Mouse (Mus musculus): ENCODE data around the gene Arhgap24.
"Not testable (repeated sequence)": the region's sequence is repeated elsewhere in the genome, so short reads cannot be mapped to it uniquely, and the experiment has no call there.

Gene Arhgap24

DNA sequence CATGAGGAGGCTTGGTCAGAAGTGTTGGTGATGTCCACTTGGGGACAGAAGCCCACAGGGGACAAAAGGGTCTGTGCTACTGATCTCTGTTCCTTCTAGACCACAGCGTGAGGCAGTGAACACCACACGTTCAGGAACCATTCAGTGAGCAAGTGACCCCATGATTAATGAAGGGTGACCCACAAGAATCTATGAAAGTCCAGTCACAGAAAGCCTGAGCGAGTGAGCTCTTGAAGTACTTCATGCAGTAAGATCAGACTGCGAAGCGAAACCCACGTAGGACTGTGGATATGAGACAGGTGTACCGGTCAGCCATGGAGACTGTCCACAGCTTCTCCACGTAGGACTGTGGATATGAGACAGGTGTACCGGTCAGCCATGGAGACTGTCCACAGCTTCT is 391.8 kb downstream of the Arhgap24 start:
- not testable (repeated sequence) for DNase-seq (ENCODE audit: extremely low read depth, low read depth)

- no peak for DNase-seq (ENCODE audit: extremely low read depth, low read depth)
These were observed 393.6 kb downstream of the Arhgap24 start for GRCm38 (mm10) chr5:102874605-102875298.

- DNase-seq (ENCODE audit: extremely low read depth, low read depth), result no peak
These were observed 394.4 kb downstream of the Arhgap24 start for GRCm38 (mm10) chr5:102875628-102876027.

GRCm38 (mm10) chr5:102888482-102889162 is 407.4 kb downstream of the Arhgap24 start:
- DNase-seq (ENCODE audit: extremely low read depth, low read depth), result no peak

DNA sequence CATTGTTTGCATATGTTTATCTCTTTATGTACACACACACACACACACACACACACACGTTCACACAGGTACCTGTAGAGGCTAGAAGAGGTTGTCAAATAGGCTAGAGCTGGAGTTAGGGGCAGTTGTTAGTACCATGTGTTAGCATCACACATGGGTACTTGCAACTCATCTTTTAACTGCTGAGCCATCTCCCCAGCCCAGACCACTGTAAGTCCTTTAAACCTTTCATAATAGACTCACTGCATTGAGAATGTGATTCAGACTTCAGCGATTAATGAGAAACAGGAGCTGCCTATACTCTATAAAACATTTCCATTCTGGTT is 407.9 kb downstream of the Arhgap24 start:
- no peak for DNase-seq (ENCODE audit: extremely low read depth, low read depth)

DNA sequence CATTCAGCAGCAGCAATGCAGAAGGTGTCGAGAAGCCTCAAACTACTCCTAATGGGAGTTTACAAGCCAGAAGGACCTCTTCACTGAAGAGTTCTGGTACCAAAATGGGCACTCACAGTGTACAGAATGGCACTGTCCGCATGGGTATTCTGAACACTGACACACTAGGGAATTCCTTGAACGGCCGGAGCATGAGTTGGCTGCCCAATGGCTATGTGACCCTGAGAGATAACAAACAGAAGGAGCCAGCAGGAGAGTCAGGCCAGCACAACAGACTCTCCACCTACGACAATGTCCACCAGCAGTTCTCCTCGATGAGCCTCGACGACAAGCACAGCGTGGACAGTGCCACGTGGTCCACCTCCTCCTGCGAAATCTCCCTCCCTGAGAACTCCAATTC is 411.0 kb downstream of the Arhgap24 start:
- no peak for DNase-seq (ENCODE audit: extremely low read depth, low read depth)

- no peak for DNase-seq (ENCODE audit: extremely low read depth, low read depth)
These were observed 417.1 kb downstream of the Arhgap24 start for GRCm38 (mm10) chr5:102898301-102898700.

- no peak for DNase-seq (ENCODE audit: extremely low read depth, low read depth)
These were observed 418.6 kb downstream of the Arhgap24 start for GRCm38 (mm10) chr5:102899680-102900215.

- no peak for DNase-seq (ENCODE audit: extremely low read depth, low read depth)
These were observed 420.0 kb downstream of the Arhgap24 start for GRCm38 (mm10) chr5:102901176-102901575.

- no peak for DNase-seq (ENCODE audit: extremely low read depth, low read depth)
These were observed 422.3 kb downstream of the Arhgap24 start for GRCm38 (mm10) chr5:102903487-102903886.

DNA sequence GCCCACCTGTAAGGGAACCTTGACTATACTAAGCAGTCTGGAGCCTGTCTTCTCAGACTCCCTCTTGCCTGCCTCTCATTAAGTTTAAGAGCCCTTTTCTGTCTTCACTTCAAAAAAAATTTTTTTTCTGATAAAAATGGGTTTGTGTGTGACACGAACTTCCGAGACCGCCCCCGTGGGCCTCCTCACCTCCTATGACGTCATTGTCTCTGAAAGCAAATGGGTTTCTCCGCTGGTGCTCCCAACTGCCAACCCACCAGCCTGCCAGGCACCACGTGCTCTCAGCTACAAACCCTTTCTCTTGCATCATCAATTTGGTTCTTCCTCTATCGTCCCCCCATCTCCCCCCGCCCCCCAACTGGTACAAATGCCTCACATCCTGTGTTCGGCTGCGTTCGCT is 422.9 kb downstream of the Arhgap24 start:
- DNase-seq (ENCODE audit: extremely low read depth, low read depth), result no peak

- DNase-seq (ENCODE audit: extremely low read depth, low read depth), result no peak
These were observed 424.4 kb downstream of the Arhgap24 start for GRCm38 (mm10) chr5:102905441-102906211.

GRCm38 (mm10) chr5:102920199-102920598 is 439.0 kb downstream of the Arhgap24 start:
- no peak for DNase-seq (ENCODE audit: extremely low read depth, low read depth)

DNA sequence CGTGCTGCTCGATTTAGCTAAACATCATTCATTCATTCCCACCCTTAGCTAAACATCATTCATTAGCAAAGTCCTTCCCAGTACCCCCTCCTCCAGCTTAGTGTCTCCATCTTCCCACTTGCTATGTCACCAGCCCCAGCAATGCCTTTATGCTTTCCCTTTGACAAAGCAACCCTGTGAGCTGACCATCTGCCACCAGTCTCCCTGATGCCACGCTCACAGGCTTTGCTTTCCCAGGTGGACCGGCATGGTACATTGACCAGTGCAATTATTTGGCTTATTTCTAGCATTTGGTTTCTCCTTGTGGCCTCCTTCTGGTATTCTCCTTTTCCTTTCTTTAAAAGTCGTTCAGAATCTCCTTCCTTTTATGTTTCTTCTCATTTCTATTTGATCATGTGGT is 445.6 kb downstream of the Arhgap24 start:
- DNase-seq (ENCODE audit: extremely low read depth, low read depth), result no peak

- DNase-seq (ENCODE audit: extremely low read depth, low read depth), result no peak
These were observed 449.0 kb downstream of the Arhgap24 start for GRCm38 (mm10) chr5:102930161-102930560.

DNA sequence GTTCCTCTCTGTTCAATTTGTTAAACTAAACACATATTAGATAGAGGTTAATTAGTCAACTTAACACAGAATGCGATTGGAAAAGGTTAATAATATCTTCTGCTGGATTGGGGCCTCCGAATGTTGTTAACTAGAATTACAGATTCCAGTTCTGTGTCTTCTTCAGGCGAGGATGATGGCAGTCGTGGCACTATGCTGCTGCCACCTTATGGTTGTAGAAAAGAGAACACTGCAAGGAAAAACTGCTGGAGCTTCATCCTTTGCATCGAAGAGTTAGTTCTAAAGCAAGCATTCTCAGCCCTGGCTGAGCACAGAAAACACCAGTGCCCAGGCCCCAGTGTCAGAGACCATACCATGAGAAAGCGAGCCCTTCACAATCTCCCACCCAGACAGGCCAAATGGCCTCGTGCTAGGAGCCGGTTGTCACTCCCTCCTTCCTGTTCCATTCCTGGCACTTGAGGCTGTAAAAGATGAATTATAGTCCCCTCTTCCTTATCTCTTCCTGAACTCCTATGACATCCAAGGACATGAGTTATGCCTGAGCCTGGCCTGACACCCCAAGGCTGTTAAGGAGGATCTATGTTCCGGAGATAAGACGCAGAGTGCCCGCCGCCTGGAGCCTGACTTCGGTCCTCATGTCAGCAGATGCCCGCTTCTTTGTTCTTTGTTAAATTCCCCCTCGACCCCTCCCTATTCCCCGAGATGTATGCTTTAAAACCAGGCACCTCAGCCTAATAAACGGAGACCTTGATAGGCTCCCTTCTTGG is 462.9 kb downstream of the Arhgap24 start:
- DNase-seq (ENCODE audit: extremely low read depth, low read depth), result not testable (repeated sequence)

GRCm38 (mm10) chr5:102946625-102947024 is 465.4 kb downstream of the Arhgap24 start:
- DNase-seq (ENCODE audit: extremely low read depth, low read depth), result no peak

GRCm38 (mm10) chr5:102947061-102947711 is 466.0 kb downstream of the Arhgap24 start:
- no peak for DNase-seq (ENCODE audit: extremely low read depth, low read depth)
